Mouse (Mus musculus) layer of hippocampus, adult 2 months (tissue): ENCODE results near the gene Mob2. TPM values are rescaled to one million over a fixed set of nuclear protein-coding genes. Genes with fewer than 3 reads are reported as not detected.

ENCODE experiments used
- DNase-seq, 2 experiments: peaks; one replicate each; pipeline ENCODE4 v3.0.0; 2022; ENCODE audit warnings: low spot score in 2 of 2
- H3K27ac ChIP-seq: fragments of 200-600 bp; 2 replicates; pipeline ENCODE4 v1.8.1; 2022
- H3K4me3 ChIP-seq: fragments of 200-600 bp; 2 replicates; pipeline ENCODE4 v1.8.1; 2022; ENCODE audit warnings: mild to moderate bottlenecking
- CTCF ChIP-seq: fragments of 200-600 bp; conservative IDR thresholded peaks from 2 replicates; pipeline ENCODE4 v1.8.1; 2022; ENCODE audit warnings: antibody characterized with exemption, mild to moderate bottlenecking, moderate library complexity
- long read RNA-seq, 2 experiments: library from polyadenylated mRNA; stranded (forward); transcript quantifications; one replicate each; pipeline ENCODE4 v2.0.0; 2021; ENCODE audit warnings: borderline mapping rate in 2 of 2
- total RNA-seq, 2 experiments: library from RNA; stranded (reverse); gene quantifications; 2 replicates each; pipeline ENCODE4 v1.2.3; 2021

The Mob2 gene
- total RNA-seq: 10 to 100 TPM; 29.0 to 29.3 TPM
- long read RNA-seq, experiment 1, transcript Mob2-201 (5 exons, 1,490 nt): major isoform, 13 of 52 reads
- long read RNA-seq, experiment 1, partial matches to known transcripts: 0 of 52 reads
- long read RNA-seq, experiment 1, other reads (novel, unspliced or antisense): 35 of 52 reads
- long read RNA-seq, experiment 2, transcript Mob2-206 (5 exons, 2,140 nt): minor isoform, 9 of 68 reads
- long read RNA-seq, experiment 2, transcript Mob2-201 (5 exons, 1,490 nt): major isoform, 17 of 68 reads
- long read RNA-seq, experiment 2, partial matches to known transcripts: 0 of 68 reads
- long read RNA-seq, experiment 2, other reads (novel, unspliced or antisense): 41 of 68 reads

DNA sequence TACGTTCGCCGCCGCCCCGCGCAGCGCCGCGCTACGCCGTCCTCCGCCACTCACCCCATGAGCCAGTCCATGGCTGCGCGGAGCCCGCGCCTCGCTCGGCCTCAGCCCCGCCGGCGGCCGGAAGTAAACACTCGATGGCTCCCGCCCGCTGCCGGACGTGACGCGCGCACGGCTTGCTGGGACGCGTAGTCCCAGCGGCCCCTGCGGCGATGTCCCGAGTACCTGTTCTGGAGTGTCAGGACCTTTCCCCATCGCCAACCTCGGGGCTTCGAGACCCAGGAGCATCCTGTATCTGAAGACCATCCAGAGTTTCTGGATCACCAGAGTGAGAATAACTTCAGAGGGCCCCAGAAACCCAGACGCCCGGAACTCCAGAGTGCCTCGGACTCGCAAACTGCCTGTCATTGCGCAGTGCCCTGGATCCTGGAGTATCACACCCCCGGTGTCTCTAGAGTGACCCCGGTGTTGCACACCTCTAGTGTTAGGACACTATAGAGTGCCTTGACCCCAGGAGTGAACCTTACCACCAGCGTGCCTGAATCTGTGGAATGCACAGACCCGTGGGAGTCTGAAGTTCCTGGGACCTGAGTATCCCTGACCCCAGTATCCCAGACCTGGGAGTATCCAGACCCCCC is at the start of gene Mob2:
Gene Mob2 (minus strand): TSS at position 135 of the 635 bp plus-strand sequence.
- H3K27ac ChIP-seq: peak within 1 kb of the TSS; percentile 95
- DNase-seq: peak; percentile 88 to 90
- peak within 1 kb of the TSS; percentile 93 for H3K4me3 ChIP-seq
- no peak; the same call in none of the 2 replicates for TF ChIP-seq CTCF

DNA sequence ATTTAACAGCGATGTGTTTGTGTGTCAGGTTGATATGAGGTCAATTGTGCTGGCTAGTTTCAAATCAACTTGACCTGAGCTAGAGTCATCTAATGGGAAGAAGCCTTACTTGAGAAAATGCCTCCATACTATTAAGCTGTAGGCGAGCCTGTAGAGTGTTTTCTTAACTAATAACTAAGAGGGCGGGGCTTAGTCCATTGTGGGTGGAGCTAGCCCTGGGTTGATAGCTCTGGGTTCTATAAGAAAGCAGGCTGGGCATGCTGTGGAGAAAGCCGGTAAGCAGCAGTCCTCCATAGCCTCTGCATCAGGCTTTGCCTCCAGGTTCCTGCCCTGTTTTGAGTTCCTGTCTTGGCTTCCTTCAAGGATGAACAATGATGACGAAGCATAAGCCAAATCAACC is 43.9 kb upstream of the Mob2 start:
- TF ChIP-seq CTCF: no peak
- Histone ChIP-seq H3K4me3 (no peak overlapping the region), H3K27ac (no peak overlapping the region)
- DNase-seq: no peak

DNA sequence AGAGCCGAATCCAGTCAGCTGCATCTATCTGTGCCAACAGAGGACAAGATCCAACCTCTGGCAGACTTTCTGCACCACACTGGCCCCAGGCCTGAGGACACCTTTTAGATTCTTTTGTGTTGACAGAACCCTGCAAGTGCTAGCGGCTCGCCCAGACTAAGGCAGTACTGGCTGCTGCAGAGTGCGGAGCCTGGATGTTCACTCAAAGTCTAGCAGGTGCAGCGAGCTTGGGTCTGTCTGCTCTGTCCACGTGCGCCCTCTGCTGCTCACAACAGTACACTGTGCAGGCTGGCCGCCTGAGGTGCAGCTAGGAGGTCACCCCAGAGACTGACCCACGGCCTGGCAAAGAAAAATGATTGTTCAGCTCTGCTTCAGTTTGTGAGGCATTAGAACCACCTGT is 36.9 kb upstream of the Mob2 start:
- no peak overlapping the region for H3K4me3 ChIP-seq
- peak; percentile 68 to 80 for DNase-seq
- peak; percentile 98 for TF ChIP-seq CTCF
- no peak overlapping the region for H3K27ac ChIP-seq

DNA sequence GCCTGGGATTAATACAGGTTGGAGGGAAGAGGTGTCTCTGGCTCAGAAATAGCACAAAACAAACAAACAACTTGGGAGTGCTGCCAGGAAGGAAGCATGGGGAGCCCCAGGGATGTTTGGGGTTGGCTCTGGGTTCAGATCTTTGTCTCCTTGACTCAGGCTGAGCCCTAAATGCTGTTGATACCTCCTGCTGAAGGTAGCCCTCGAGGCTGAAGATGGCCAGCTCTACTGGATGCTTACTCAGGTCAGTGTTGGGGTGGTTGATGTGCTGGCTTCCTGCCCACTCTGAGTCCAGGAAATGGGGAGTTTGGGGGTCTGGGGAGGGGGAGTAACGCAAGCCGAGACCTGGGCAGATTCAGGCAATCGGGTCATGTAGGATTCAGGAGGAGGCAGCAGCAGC is 35.8 kb upstream of the Mob2 start:
- Histone ChIP-seq H3K27ac (no peak overlapping the region), H3K4me3 (no peak overlapping the region)
- TF ChIP-seq CTCF: no peak
- DNase-seq: no peak

DNA sequence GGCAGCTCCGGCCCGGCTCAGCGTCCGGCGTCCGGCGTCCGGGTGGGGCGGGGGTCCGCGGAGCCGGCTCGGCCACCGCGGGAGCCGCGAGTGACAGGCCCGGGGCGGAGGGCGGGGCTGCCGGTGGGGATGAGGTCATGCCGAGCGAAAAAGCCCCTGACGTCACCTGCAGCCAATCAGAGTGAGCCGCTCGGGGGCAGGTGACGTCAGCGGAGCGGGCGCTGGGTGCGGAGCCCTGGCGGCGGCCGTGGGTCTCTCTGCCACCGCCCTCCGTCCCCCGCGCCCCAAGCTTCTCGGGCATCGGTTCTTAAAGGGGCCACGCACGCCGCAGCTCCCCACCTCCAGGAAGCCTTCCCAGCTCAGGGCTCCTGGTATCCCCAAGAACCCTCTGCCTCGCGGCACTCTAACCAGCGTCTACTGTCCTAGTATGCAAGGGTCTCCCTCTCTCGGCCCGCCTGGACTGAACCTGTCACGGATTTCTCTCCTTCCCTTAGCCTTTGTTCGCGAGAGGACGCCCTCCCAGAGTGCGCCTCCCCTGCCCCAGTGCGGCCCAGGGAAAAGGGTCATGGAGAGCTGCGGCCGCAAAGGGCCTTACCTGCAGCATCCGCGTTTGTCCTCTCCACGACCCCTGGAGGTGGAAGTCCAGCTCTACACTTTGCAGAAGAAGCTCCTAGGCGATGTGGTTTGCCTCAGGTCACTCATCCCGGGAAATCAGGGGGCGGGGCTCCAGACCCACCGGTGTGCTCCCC is 34.5 kb upstream of the Mob2 start, which contains the start of gene Dusp8:
Gene Dusp8 (minus strand): TSS at position 661 of the 749 bp plus-strand sequence.
- peak; percentile 92 to 95 for DNase-seq
- Histone ChIP-seq H3K27ac (peak within 1 kb of the TSS; percentile 99), H3K4me3 (peak within 1 kb of the TSS; percentile 93)
- peak; percentile 62 for TF ChIP-seq CTCF

DNA sequence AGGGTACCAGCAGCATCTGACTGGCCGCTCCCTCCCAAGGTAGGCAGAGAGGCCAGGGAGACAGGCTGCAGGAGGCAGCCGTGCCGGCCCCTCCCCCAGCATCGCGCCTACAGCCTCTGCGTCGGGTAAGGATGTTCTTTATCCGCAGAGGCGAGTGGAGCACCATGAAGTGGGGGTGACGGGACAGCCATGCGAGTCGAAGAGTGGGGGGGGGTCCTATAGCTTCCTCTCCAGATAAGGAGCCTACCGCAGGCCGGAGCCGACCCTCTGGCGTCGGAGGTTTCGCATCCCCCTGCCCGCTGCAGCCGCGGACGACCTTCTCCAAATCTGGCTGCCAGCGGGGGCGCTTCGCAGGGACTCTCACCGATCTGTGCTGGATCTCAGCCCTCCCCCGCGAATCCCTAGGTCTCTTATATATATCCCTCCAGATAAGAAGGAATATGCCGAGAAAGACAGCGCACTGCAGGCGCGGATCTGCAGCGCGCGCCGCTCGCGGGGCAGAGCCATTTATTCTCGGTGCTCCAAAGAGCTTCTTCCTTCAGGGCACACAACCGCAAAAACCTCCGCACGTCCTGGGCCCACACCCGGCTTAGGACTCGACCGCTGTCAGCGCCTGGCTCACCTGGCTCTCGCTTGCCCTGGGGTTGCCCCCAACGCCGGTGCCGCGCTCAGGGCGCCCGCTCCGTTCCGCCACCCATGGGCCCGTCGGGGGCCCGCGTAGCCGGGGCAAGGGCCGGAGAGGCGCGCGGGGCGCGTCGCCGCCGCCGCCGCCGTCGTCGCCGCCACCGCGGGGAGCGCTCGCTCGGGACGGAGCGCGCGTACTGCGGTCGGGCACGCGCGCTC is 33.7 kb upstream of the Mob2 start:
- peak overlapping the region; percentile 99 for H3K27ac ChIP-seq
- DNase-seq: peak in 1 of 2 experiments; percentile 60
- no peak; the same call in 1 of the 2 replicates for TF ChIP-seq CTCF
- H3K4me3 ChIP-seq: peak overlapping the region; percentile 93

DNA sequence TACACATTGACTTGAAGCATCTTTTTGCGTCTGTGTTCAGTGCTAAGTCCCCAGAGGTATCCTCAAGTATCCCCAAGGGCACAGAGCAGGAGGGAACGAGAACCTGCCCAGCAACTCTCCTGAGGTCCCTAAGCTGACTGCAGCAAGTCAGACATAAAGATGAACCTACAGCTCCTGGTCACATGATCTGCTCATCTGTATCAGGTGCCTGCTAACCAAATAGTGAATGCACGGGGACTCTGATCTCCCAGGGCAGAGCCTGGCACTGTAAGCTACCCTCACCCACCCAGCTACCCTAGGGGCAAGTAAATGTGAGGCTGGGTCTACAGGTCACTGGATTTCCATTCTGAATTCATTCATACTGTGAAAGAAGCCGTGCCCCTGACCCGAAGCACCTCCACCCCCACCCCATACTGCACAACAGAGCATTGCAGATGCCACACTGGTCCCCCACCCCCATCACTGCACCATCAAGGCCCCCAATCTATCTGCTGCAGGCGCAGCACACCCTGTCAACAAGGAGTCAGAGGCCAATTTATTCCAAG is 32.9 kb upstream of the Mob2 start:
- no peak for DNase-seq
- peak overlapping the region; percentile 93 for H3K4me3 ChIP-seq
- H3K27ac ChIP-seq: peak overlapping the region; percentile 99
- no peak for TF ChIP-seq CTCF

DNA sequence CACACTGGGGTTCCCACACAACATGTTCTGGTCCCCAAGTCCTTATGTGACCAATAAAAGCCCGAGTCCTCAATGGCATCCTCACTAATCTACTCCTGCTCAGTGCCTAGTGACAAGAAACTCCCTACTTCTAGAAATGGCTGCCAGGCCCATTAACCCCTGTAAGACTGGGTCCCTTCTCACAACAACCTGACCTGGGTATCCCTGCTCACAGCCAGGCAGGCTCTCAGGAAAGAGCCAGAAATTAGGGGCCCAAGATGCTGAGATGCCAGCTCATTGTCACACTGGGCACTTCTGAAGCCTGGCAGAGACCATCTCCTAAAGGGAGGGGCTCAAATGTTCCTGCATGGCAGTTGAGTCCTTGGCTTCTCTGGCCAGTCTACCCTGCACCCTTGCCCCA is 32.1 kb upstream of the Mob2 start:
- H3K4me3 ChIP-seq: peak overlapping the region; percentile 93
- no peak for DNase-seq
- no peak for TF ChIP-seq CTCF
- H3K27ac ChIP-seq: peak overlapping the region; percentile 99

DNA sequence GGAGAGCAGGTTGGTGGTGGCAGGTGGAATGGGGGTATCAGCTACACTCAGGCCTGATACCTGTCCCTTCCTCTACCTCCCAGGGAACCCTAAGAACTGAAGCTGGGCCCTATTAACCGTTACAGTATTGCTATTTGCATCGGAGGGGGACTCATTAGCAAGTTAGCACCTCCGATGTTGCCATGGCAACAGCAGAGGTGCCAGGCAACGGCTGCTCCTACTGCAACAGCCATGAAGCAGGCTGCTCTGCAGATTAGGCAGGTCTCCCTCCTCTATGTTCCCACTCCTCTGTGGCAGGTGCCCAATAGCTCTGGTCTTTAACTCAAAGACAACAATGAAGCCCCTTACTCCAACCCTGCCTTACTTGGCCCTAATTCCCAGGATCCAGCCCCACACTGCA is 31.0 kb upstream of the Mob2 start:
- no peak for TF ChIP-seq CTCF
- H3K4me3 ChIP-seq: peak overlapping the region; percentile 93
- DNase-seq: peak in 1 of 2 experiments; percentile 41
- H3K27ac ChIP-seq: peak overlapping the region; percentile 99

DNA sequence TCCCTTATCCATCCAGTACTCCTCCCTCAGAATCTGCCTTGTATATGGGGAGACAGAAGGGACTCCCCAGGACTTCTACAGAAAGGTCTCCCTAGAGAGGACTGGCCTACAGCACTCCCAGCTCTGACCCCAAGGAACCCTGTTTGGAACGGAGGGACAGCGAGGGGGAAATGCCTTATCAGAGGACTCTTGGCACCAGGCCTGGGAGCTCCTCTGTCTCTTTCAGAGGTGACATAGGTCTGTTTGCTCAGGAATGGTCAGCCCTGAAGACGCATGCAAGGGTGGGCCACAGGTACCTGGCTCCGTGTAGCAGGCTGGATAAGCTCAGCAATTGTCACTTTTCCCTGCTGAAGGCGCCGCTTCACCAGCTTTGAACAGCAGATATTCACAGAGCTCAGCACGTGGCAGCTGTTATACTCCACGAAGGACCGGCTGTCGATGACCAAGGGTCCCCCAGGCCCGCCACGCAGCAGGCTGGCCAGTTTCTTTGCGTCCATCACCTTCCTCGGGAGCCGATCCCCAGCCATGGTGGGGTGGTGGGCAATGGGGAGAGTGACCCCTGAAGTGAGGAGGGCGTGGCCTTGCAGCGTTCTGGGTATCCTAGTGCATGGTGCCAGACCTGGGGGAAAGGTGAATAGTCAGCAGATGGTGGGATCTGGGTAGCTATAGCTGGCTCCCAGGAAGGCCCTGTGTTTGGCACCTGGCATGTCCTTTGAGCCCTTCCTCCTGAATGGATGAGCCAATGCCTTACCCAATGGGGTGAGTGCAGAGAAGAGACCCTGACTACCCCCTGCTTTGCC is 29.0 kb upstream of the Mob2 start:
- DNase-seq: no peak
- Histone ChIP-seq H3K4me3 (no peak overlapping the region; the same call in 1 of the 2 replicates), H3K27ac (peak overlapping the region; percentile 68)
- TF ChIP-seq CTCF: no peak

DNA sequence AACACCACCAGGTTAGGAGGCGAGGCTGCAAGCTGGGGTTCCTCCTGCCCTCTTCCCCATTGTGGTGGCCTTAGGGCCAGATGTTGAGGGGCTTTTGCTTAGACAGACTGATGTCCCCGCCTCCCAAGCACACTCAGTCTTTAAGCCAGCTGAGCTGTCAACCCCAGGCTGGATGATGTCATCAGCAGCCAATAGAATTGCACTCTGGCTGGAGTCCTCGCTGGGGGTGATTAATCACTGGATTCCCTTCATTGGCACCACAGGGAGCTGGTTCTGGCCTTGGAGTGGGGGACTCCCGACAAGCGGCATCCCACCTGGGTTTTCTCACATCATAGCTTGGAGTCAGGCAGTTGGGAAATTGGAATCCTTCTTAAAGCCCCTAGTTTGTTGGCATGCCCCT is 28.0 kb upstream of the Mob2 start:
- peak; percentile 75 to 81 for DNase-seq
- TF ChIP-seq CTCF: no peak
- H3K4me3 ChIP-seq: no peak overlapping the region
- peak overlapping the region; percentile 68 for H3K27ac ChIP-seq
